Mouse (Mus musculus) small intestine, adult 2 months (tissue): ENCODE measurements around the gene Mcemp1. TPM values are rescaled to one million over a fixed set of nuclear protein-coding genes. Genes with fewer than 3 reads are reported as not detected.
A peak's percentile ranks its signal among the peaks of the same experiment; 100 is the strongest.

Experiments
- H3K27ac ChIP-seq: fragments of 200-500 bp; 2 replicates; pipeline ENCODE4 v1.5.1; 2012; ENCODE audit warnings: low read depth, low read length, control low read depth, inconsistent platforms; ENCODE audit not compliant: insufficient read depth
- H3K27me3 ChIP-seq: fragments of 200-500 bp; 2 replicates; pipeline ENCODE4 v1.6.1; 2012; ENCODE audit warnings: mild to moderate bottlenecking, moderate library complexity, low read length, inconsistent platforms; ENCODE audit not compliant: control insufficient read depth, insufficient read depth
- H3K36me3 ChIP-seq: fragments of 200-500 bp; 2 replicates; pipeline ENCODE4 v1.6.1; 2012; ENCODE audit warnings: mild to moderate bottlenecking, low read length, control low read depth, inconsistent platforms; ENCODE audit not compliant: control insufficient read depth, insufficient read depth
- H3K4me1 ChIP-seq: fragments of 200-500 bp; 2 replicates; pipeline ENCODE4 v1.6.1; 2012; ENCODE audit warnings: low read length, inconsistent platforms, mixed read lengths; ENCODE audit not compliant: control insufficient read depth, insufficient read depth, insufficient read length
- H3K4me3 ChIP-seq: fragments of 200-500 bp; 2 replicates; pipeline ENCODE4 v1.5.1; 2012; ENCODE audit warnings: low read depth, mild to moderate bottlenecking, control low read depth, inconsistent platforms, low read length, moderate library complexity
- CTCF ChIP-seq: fragments of 200-500 bp; IDR thresholded peaks from 2 replicates; pipeline ENCODE4 v1.5.1; 2012; ENCODE audit warnings: low read depth, mild to moderate bottlenecking, control low read depth, inconsistent platforms, low read length, moderate library complexity, mixed read lengths; ENCODE audit not compliant: insufficient replicate concordance, insufficient read length; ENCODE audit errors: extremely low read depth
- POLR2A ChIP-seq: fragments of 200-500 bp; IDR thresholded peaks from 2 replicates; pipeline ENCODE4 v1.6.1; 2012; ENCODE audit warnings: low read depth, mild to moderate bottlenecking, control low read depth, inconsistent platforms, low read length, moderate library complexity
- WGBS: fragments of 180-500 bp; shearing (Covaris S2); methylation state at CpG from one replicate; pipeline ENCODE4 v1.1.7; 2018; 5-methylcytosine and 5-hydroxymethylcytosine counted together
- polyA plus RNA-seq: library from polyadenylated mRNA; depleted of rRNA; stranded (reverse); fragments of >200 nt; gene quantifications from 2 replicates; pipeline ENCODE4 v1.2.3, GENCODE M21; 2012

Gene Mcemp1
- polyA plus RNA-seq, 1 experiment: 0.14 TPM

DNA sequence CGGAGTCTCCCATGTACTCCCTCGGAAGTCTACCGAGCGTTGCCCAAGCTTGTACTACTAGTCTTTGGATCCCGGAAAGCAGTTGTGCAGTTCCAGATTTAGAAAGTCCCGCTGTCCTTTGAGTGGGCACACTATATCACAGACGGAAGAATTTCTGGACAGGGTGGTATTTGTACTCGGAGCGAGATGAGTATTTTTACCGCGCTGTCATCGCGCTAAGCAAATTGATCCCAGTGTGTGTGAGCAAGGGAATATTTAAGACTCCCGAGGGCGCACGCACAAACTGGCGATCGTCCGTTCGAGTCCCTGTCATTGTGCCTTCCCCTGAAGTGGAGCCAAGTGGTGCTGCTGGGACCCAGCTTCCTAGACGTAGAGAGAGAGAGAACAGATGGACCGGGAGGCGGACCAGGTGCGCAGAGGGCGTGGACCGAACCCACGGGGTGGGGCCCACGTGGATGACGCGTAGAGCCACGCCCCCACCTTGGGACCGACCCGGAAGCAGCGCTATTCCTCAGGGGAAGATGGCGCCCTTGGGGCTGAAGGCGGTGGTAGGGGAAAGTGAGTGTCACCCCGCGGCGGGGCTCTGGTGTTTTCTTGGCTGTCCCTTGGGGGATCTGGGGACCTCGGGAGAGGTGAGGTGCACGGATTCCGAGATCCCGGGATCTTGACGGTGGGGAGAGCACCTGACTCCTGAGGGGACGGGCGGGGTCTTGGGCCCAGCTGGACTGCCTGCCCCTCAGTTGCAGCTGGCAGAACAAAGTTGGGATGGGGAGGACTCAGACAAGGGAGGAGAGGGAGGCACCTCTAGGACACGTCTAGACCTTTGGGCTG is 34.7 kb upstream of the Mcemp1 start, which contains the start of gene Stxbp2:
Gene Stxbp2, plus strand, starts transcription at position 309 of the 831 bp plus-strand sequence.
- TF ChIP-seq CTCF: no peak
- peak; percentile 84; the same call in 1 of the 2 replicates for TF ChIP-seq POLR2A
- H3K27ac ChIP-seq: peak within 1 kb of the TSS; percentile 18; the same call in 1 of the 2 replicates

DNA sequence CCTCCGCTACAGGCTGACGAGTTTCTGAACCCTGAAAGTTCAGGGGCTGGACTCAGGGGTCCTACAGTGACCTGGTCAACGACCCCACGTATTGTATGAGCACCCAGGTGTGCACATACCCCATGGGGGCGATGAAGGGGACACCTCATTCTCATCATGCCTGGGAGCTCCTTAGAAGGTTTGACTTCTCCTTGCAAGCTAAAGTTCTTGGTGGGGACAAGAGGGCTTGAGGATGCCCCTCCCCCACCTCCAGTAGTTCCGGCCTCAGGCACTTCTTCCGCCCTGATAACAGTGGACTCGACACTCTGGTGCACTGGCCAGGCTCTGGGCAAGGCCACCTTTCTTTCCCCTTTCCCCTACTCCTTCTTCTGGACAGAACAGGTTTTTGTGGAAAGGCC is 34.1 kb upstream of the Mcemp1 start:
- peak overlapping the region; percentile 18; the same call in 1 of the 2 replicates for H3K27ac ChIP-seq
- peaks cover 25% of the 10 kb centered on the region for H3K36me3 ChIP-seq
- no peak for TF ChIP-seq CTCF
- no peak for TF ChIP-seq POLR2A
- 4% methylated on average over 8 of the region's 8 CpGs for WGBS
- H3K4me3 ChIP-seq: peak overlapping the region; percentile 81
- H3K4me1 ChIP-seq: no peaks in the 10 kb centered on the region
- H3K27me3 ChIP-seq: no peaks in the 10 kb centered on the region

More for the DNA sequence above, 34.7 kb upstream of the Mcemp1 start, which contains the start of gene Stxbp2:
- peak within 1 kb of the TSS; percentile 81 for H3K4me3 ChIP-seq
- H3K27me3 ChIP-seq: no peaks in the 10 kb centered on the region
- peaks cover 19% of the 10 kb centered on the region for H3K36me3 ChIP-seq
- no peaks in the 10 kb centered on the region for H3K4me1 ChIP-seq
- WGBS: 3% methylated on average over 47 of the region's 47 CpGs

DNA sequence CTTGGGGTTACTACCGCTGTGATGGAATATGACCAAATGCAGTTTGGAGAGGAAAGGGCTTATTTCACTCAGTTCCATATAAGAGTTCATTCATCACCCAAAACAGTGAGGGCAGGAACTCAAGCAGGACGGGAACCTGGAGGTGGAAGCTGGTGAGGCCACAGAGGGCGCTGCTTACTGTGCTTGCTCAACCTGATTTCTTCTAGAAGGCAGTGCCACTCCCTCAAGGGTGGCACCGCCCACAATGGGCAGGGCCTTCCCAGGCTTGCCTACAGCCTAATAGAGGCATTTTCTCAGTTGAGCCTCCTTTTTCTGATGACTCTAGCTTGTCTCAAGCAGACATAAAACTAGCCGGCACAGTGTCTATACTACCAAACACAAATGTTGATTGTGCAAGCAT is 19.8 kb upstream of the Mcemp1 start:
- peak; percentile 36; the same call in 1 of the 2 replicates for TF ChIP-seq CTCF
- TF ChIP-seq POLR2A: no peak
- Histone ChIP-seq H3K27ac (no peak overlapping the region), H3K4me1 (peaks cover 2% of the 10 kb centered on the region; the same call in 1 of the 2 replicates), H3K4me3 (no peak overlapping the region), H3K36me3 (peaks cover 21% of the 10 kb centered on the region), H3K27me3 (no peaks in the 10 kb centered on the region)
- 9% methylated on average over 5 of the region's 5 CpGs for WGBS

DNA sequence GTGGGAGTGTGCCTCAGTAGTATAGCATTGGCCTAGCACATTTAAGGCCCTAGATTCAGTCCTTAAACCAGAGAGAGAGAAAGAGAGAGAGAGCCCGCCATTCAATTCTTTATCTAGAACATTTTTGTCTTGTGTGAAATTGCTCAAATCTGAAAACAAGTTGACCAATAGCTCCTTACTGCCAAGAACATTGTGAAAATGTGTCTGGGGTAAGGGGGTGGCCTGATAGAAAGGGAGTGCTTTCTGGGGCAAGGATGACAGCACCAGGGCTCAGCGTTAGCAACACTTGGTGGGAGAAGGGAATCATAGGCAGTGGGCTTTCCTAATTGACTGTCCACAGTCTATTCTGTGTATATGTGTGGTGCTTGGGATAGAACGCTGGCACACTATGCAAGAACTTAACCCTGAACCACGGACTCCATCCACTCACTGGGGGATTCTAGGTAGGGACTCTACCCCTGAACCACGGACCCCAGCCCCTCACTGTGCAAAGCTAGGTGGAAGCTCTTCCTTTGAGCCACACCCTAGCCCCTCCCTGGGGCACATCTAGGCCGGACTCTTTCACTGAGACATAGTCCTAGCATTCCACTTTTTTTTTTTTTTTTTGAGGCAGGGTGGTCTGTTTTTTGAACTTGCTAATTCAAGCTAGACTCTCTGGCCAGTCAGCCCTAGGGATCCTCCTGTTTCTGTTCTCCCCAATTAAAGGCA is 18.6 kb upstream of the Mcemp1 start:
- no peak for TF ChIP-seq POLR2A
- TF ChIP-seq CTCF: no peak
- no peak overlapping the region for H3K27ac ChIP-seq
- 78% methylated on average over 6 of the region's 6 CpGs for WGBS

DNA sequence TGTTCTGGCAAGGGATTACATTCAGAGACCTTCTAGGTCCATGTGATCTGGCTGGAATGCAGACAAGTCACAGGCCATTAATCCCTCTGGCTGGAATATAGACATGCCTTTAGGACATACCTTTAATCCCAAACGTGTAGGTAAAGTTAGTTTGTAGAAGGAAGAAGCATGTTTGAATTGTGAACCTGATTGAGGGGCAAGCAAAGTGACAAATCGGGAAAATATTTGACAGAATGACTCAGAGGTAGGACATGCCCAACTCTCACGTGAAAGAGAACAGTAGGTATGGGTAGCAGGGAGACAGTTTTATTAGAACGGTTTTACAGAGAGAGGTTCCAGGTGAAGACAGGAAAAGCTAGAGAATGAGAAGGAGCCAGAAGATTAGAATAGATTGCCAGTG is 18.0 kb upstream of the Mcemp1 start:
- Histone ChIP-seq H3K27me3 (no peaks in the 10 kb centered on the region), H3K27ac (no peak overlapping the region), H3K4me1 (peaks cover 2% of the 10 kb centered on the region; the same call in 1 of the 2 replicates), H3K4me3 (no peak overlapping the region), H3K36me3 (peaks cover 3% of the 10 kb centered on the region; the same call in 1 of the 2 replicates)
- WGBS: 64% methylated on average over 4 of the region's 4 CpGs
- TF ChIP-seq CTCF (no peak), POLR2A (no peak)

More for the DNA sequence above, 18.6 kb upstream of the Mcemp1 start:
- Histone ChIP-seq H3K27me3 (no peaks in the 10 kb centered on the region), H3K36me3 (peaks cover 9% of the 10 kb centered on the region), H3K4me1 (peaks cover 2% of the 10 kb centered on the region; the same call in 1 of the 2 replicates), H3K4me3 (no peak overlapping the region)

DNA sequence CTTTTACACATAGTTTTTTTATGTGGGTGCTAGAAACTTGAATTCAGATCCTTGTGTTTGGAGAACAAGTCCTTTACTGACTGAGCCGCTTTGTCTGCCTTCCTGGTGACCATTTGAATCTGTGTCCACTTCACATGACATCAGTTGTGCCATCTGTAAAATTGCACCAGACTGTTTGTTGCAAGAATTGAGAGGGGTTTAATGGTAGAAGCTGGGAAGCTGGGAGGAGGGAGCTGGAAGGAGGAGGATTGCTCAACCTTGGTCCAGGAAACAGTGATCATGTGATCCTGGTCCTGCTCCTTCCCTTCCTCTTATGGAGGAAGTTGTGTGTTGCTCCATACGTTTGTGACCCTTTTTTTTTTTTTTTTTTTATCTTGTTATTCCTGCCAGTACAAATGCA is 17.3 kb upstream of the Mcemp1 start:
- Histone ChIP-seq H3K4me3 (no peak overlapping the region), H3K27ac (no peak overlapping the region)
- TF ChIP-seq CTCF: no peak
- TF ChIP-seq POLR2A: no peak

More for the DNA sequence above, 17.3 kb upstream of the Mcemp1 start:
- peaks cover 2% of the 10 kb centered on the region; the same call in 1 of the 2 replicates for H3K4me1 ChIP-seq
- no peaks in the 10 kb centered on the region for H3K27me3 ChIP-seq
- 49% methylated on average over 2 of the region's 2 CpGs for WGBS
- H3K36me3 ChIP-seq: no peaks in the 10 kb centered on the region
